Mouse (Mus musculus) kidney, postnatal 10 days (tissue): ENCODE measurements around the gene Slc16a7.

ENCODE experiments used
- DNase-seq: peaks from one replicate; pipeline ENCODE4 v3.0.0; 2021; ENCODE audit warnings: mixed read lengths

The Slc16a7 gene

GRCm38 (mm10) chr10:125175013-125175650 lies 214.1 kb downstream of the Slc16a7 start:
- DNase-seq = no peak

GRCm38 (mm10) chr10:125171625-125172024 lies 217.6 kb downstream of the Slc16a7 start:
- DNase-seq = no peak

- DNase-seq = no peak
Observed at GRCm38 (mm10) chr10:125171154-125171553, 218.1 kb downstream of the Slc16a7 start.
